8 mouse cellular contexts compared by ENCODE assay signal in the genomic region with DNA sequence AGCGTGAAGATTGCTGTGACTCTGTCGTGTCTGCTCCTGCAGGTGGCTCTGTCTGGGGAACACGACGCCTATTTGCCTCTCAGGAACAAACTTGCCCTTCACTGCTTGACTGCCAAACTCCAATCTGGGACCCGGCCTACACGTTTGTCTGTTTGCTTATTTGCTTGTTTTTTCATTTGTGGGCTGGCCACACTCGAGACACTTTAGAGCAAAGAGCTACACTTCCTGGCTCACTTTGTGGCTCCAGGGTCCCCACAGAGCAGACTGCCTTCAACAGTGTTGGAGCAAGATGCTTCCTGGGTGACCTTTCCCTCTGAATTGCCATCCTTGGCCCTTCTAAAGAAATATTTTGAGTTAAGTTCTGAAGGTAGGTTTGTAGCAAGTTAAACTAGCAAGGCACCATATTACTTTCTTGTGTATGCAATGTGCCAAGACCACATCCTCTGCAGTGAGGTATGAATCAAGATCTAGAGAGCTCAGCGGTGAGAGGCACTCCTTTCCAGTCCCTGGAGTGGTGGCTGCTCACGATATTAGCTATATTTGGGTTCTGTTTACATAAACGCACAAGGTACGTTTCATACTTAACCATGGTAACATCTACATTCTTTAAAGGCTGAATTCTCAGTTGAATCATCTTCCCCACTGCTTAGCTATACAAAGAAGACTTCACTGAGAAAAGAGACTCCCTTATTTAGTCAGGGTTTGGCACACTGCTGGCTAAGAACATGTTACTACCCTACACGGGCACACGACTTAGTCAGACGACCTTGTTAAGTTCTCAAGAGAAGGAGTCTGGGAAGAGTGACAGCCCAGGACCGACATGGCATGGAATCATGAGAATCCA.
DNase-seq lines count a peak whose midpoint lies in the region; ATAC-seq and TF ChIP-seq lines count a peak whose summit lies in the region.
"Had no signal": no experiment of that assay in that cellular context is flagged by ENCODE, and none has a peak within 500 bp of the region (broad histone marks: within the 10 kb centered on the region; RNA-seq: fewer than 3 reads in every experiment).

No protein-coding gene starts in this region.

- DNase-seq in lung, embryonic 14.5 days, result no peak
- DNase-seq in lung, postnatal 4 days, result no peak
- DNase-seq in MEL (ENCODE audit: low read depth, low spot score), result peak; percentile 41
- DNase-seq in retina, embryonic 14.5 days (ENCODE audit: low spot score), result no peak
- DNase-seq in hindbrain, embryonic 11.5 days (ENCODE audit: low spot score), result no peak
- DNase-seq: kidney, postnatal 10 days had no signal

- no peaks in the 10 kb centered on the region for H3K9me3 ChIP-seq in lung, embryonic 14.5 days (ENCODE audit: low read depth, low read length)
- H3K9me3 ChIP-seq in MEL (replicated peaks; ENCODE audit: insufficient read depth, low read length), result no peaks in the 10 kb centered on the region
- H3K9me3 ChIP-seq in heart, embryonic 15.5 days (replicated peaks), result no peaks in the 10 kb centered on the region
- no peaks in the 10 kb centered on the region for H3K9me3 ChIP-seq in hindbrain, embryonic 11.5 days (ENCODE audit: control insufficient read depth, low read length)

- no peak for TF ChIP-seq POLR2A in MEL (IDR thresholded peaks at IDR 0.05; ENCODE audit: control insufficient read depth in 1 of 2, insufficient read depth in 1 of 2, low read depth in 1 of 2, low read length in 2 of 2, poor library complexity in 1 of 2)
- no peak for TF ChIP-seq POLR2A in small intestine, adult 2 months (IDR thresholded peaks at IDR 0.05; ENCODE audit: low read depth, low read length)

- H3K4me1 ChIP-seq in lung, embryonic 14.5 days (ENCODE audit: insufficient read depth), result peaks cover 10% of the 10 kb centered on the region
- peaks cover 20 to 23% of the 10 kb centered on the region in 2 experiments for H3K4me1 ChIP-seq in MEL (ENCODE audit: control insufficient read depth in 1 of 2, insufficient read depth in 2 of 2, low read length in 2 of 2)
- H3K4me1 ChIP-seq in heart, embryonic 15.5 days (replicated peaks), result peaks cover 57% of the 10 kb centered on the region
- peaks cover 7% of the 10 kb centered on the region; the same call in 1 of the 2 replicates for H3K4me1 ChIP-seq in small intestine, adult 2 months (ENCODE audit: control insufficient read depth, insufficient read depth, insufficient read length, low read length)
- H3K4me1 ChIP-seq in hindbrain, embryonic 11.5 days (replicated peaks; ENCODE audit: control insufficient read depth, insufficient read depth, low read length), result no peaks in the 10 kb centered on the region

- WGBS in lung, embryonic 14.5 days, result 50% methylated on average over 15 of the region's 15 CpGs
- WGBS in heart, embryonic 15.5 days, result 44% methylated on average over 15 of the region's 15 CpGs
- WGBS in small intestine, adult 2 months, result 64% methylated on average over 15 of the region's 15 CpGs
- 83% methylated on average over 15 of the region's 15 CpGs for WGBS in hindbrain, embryonic 11.5 days

- TF ChIP-seq CTCF in lung, embryonic 14.5 days (IDR thresholded peaks at IDR 0.05; ENCODE audit: low read depth), result no peak
- TF ChIP-seq CTCF in MEL (IDR thresholded peaks at IDR 0.05 in 2 of 3, conservative IDR thresholded peaks at IDR 0.05 in 1 of 3; ENCODE audit: control insufficient read depth in 1 of 3, insufficient read depth in 1 of 3, low read depth in 2 of 3, low read length in 3 of 3, poor library complexity in 1 of 3, severe bottlenecking in 1 of 3), result no peak
- no peak for TF ChIP-seq CTCF in small intestine, adult 2 months (IDR thresholded peaks at IDR 0.05; ENCODE audit: extremely low read depth, insufficient read length, insufficient replicate concordance, low read depth, low read length)

- no peak overlapping the region; the same call in 1 of the 2 replicates for H3K9ac ChIP-seq in lung, embryonic 14.5 days
- H3K9ac ChIP-seq in MEL (ENCODE audit: control insufficient read depth, low read depth, low read length, poor library complexity, severe bottlenecking), result no peak overlapping the region
- no peak overlapping the region for H3K9ac ChIP-seq in heart, embryonic 15.5 days
- no peak overlapping the region for H3K9ac ChIP-seq in hindbrain, embryonic 11.5 days (ENCODE audit: low read depth, low read length)

- H3K4me2 ChIP-seq in lung, embryonic 14.5 days, result no peak overlapping the region
- no peak overlapping the region for H3K4me2 ChIP-seq in heart, embryonic 15.5 days
- no peak overlapping the region for H3K4me2 ChIP-seq in hindbrain, embryonic 11.5 days (replicated peaks; ENCODE audit: low read depth, low read length)

- peak overlapping the region; percentile 71 for H3K27ac ChIP-seq in lung, embryonic 14.5 days (ENCODE audit: low read depth)
- H3K27ac ChIP-seq in MEL (ENCODE audit: control insufficient read depth, low read depth, low read length), result peak overlapping the region; percentile 55
- H3K27ac ChIP-seq in heart, embryonic 15.5 days, result peak overlapping the region; percentile 63
- H3K27ac ChIP-seq in small intestine, adult 2 months (ENCODE audit: insufficient read depth, low read depth, low read length), result peak overlapping the region; percentile 33; the same call in 1 of the 2 replicates
- no peak overlapping the region for H3K27ac ChIP-seq in hindbrain, embryonic 11.5 days (ENCODE audit: low read depth, low read length)

- H3K36me3 ChIP-seq in lung, embryonic 14.5 days (ENCODE audit: insufficient read depth), result no peaks in the 10 kb centered on the region
- H3K36me3 ChIP-seq in MEL (ENCODE audit: control insufficient read depth in 1 of 2, insufficient read depth in 2 of 2, low read length in 2 of 2), result peaks cover 3 to 33% of the 10 kb centered on the region in 2 experiments
- peaks cover 6% of the 10 kb centered on the region; the same call in 1 of the 2 replicates for H3K36me3 ChIP-seq in heart, embryonic 15.5 days
- peaks cover under 1% of the 10 kb centered on the region; the same call in 1 of the 2 replicates for H3K36me3 ChIP-seq in small intestine, adult 2 months (ENCODE audit: control insufficient read depth, insufficient read depth, low read length)
- H3K36me3 ChIP-seq in hindbrain, embryonic 11.5 days (ENCODE audit: control insufficient read depth, insufficient read depth, low read length), result no peaks in the 10 kb centered on the region

- TF ChIP-seq RAD21 in MEL (IDR thresholded peaks at IDR 0.05; ENCODE audit: low read depth, low read length), result no peak

- no peaks in the 10 kb centered on the region for H3K27me3 ChIP-seq in lung, embryonic 14.5 days (ENCODE audit: insufficient read depth, low read length)
- H3K27me3 ChIP-seq in MEL (ENCODE audit: control insufficient read depth in 1 of 2, insufficient read depth in 2 of 2, low read length in 2 of 2), result no peaks in the 10 kb centered on the region
- H3K27me3 ChIP-seq in heart, embryonic 15.5 days, result no peaks in the 10 kb centered on the region
- H3K27me3 ChIP-seq in small intestine, adult 2 months (ENCODE audit: control insufficient read depth, insufficient read depth, low read length), result no peaks in the 10 kb centered on the region
- no peaks in the 10 kb centered on the region for H3K27me3 ChIP-seq in hindbrain, embryonic 11.5 days (ENCODE audit: control insufficient read depth, insufficient read depth, low read length)

- no peak for ATAC-seq in lung, embryonic 14.5 days (ENCODE audit: insufficient read depth)
- ATAC-seq in heart, embryonic 15.5 days (replicated peaks; ENCODE audit: insufficient number of reproducible peaks, insufficient read depth, low FRiP score, low read depth), result no peak
- ATAC-seq in hindbrain, embryonic 11.5 days (ENCODE audit: low FRiP score), result no peak

- no peak overlapping the region for H3K4me3 ChIP-seq in lung, embryonic 14.5 days (ENCODE audit: low read depth, low read length)
- H3K4me3 ChIP-seq in MEL (ENCODE audit: control insufficient read depth in 1 of 2, insufficient read depth in 1 of 2, low read depth in 2 of 2, low read length in 2 of 2), result no peak overlapping the region
- H3K4me3 ChIP-seq in heart, embryonic 15.5 days, result no peak overlapping the region
- no peak overlapping the region for H3K4me3 ChIP-seq in small intestine, adult 2 months (ENCODE audit: low read depth, low read length)
- H3K4me3 ChIP-seq in hindbrain, embryonic 11.5 days (ENCODE audit: low read depth, low read length), result no peak overlapping the region

- H3K79me2 ChIP-seq in MEL (ENCODE audit: control insufficient read depth, insufficient read depth, low read length, poor library complexity), result peaks cover 7% of the 10 kb centered on the region; the same call in 1 of the 2 replicates

- TF ChIP-seq EP300 in MEL (IDR thresholded peaks at IDR 0.05; ENCODE audit: low read depth in 1 of 2, low read length in 2 of 2), result no peak

TF ChIP-seq in MEL, 35 proteins besides CTCF, POLR2A, EP300 and RAD21:
- TF ChIP-seq CHD1 (IDR thresholded peaks at IDR 0.05; ENCODE audit: low read depth, low read length) (no peak), ETS1 (IDR thresholded peaks at IDR 0.05; ENCODE audit: low read depth, low read length) (0 out of 2 replicates have a peak, but pooled peaks have one; percentile 10), NRF1 (IDR thresholded peaks at IDR 0.05; ENCODE audit: insufficient read depth, low read depth, low read length, poor library complexity, severe bottlenecking) (no peak), USF2 (IDR thresholded peaks at IDR 0.05; ENCODE audit: borderline replicate concordance in 1 of 2, insufficient read depth in 1 of 2, low read depth in 1 of 2, low read length in 2 of 2) (no peak), SIN3A (IDR thresholded peaks at IDR 0.05; ENCODE audit: low read length) (no peak)
